Mouse (Mus musculus): ENCODE measurements at regions not wholly inside any gene's neighbourhood (a gene's known extent, or its start where the extent isn't known, plus 50 kb on each side); places are given as distances from the start of the nearest gene placed in this dataset.

DNA sequence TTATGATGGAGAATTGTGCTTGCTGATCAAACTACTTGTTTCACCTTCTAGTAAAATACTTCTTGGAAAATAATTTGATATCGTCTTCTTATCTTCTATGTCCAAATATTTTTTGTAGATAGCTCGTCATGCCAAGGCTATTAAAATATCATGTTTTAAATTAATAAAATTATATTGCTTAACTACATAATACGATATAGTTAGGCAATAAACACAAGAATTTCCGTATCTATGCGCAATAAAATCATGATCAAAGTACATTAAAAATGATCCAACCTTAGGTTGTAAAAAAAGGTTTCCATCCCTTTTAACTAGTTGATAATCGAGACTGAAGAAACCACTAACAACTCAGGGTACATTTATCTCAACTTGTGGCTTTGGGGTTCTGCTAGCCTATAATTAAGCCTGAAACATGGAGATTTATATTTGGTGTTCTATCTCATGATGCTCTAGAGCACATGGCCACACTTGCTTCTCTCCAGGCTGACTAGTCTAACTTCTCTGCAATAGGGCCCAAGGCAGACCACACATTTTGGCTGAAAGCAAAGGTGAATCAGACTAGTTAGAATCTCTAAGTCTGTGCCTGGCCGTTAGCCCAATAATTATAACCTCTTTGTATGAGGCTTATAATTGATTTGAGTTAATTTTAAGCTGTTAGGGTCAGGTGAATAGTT, 314.5 kb downstream of the Plod2 start:
- DNase-seq: no peak

- no peak for DNase-seq
These were observed 323.8 kb downstream of the Plod2 start for GRCm38 (mm10) chr9:92865822-92866221.

GRCm38 (mm10) chr9:92878589-92878988, 336.6 kb downstream of the Plod2 start:
- peak; percentile 56 for DNase-seq

DNA sequence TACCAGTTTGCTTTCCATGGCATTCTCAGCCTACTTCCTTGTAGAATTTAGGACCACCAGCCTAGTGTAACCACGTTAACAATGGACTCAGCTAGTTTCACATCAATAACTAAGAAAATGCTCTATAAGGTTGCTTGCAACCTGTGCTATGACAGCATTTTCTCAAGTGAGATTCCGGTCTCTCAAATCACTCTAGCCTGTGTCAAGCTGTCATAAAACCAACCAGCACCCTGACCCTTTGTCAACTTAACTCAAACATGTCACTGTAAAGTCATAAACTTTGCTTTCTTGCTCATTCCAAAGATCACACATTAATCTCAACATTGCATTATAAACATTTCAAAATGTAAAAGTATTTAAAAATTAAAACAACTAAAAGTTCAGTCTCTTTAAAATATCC, 337.8 kb downstream of the Plod2 start:
- no peak for DNase-seq

DNA sequence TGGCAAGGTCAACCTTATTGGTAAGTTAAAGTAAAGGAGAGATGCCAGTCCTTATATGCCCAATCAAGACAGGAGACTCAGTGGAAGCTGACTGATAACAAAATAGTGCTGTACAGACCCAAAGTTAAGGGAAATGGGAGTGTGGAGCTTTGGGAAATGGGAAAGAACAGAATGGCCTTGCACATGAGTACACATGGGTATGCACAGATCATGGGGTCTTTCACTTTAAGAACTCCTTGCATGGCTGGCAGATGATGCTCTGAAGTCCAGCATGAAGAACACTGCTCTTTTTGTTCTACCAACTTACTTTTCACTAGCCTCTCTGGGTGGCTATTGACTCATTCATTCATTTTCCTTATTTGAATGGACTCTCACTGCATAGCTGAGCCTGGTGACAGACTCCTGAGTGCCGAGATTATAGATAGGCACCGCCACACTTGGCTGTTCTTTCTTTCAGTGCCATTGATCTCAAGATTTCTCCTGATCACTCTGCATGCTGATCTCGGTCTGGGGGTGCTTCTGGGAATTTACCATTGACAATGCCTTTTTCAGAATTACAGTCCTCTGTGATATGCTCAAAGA, 340.3 kb downstream of the Plod2 start:
- DNase-seq: no peak

GRCm38 (mm10) chr9:92890063-92890462, 348.0 kb downstream of the Plod2 start:
- DNase-seq: no peak

- no peak for DNase-seq
These were observed 357.7 kb downstream of the Plod2 start for GRCm38 (mm10) chr9:92899733-92900132.

GRCm38 (mm10) chr9:92907102-92907501, 365.1 kb downstream of the Plod2 start:
- DNase-seq: no peak

GRCm38 (mm10) chr9:92919396-92919795, 377.4 kb downstream of the Plod2 start:
- DNase-seq: no peak

DNA sequence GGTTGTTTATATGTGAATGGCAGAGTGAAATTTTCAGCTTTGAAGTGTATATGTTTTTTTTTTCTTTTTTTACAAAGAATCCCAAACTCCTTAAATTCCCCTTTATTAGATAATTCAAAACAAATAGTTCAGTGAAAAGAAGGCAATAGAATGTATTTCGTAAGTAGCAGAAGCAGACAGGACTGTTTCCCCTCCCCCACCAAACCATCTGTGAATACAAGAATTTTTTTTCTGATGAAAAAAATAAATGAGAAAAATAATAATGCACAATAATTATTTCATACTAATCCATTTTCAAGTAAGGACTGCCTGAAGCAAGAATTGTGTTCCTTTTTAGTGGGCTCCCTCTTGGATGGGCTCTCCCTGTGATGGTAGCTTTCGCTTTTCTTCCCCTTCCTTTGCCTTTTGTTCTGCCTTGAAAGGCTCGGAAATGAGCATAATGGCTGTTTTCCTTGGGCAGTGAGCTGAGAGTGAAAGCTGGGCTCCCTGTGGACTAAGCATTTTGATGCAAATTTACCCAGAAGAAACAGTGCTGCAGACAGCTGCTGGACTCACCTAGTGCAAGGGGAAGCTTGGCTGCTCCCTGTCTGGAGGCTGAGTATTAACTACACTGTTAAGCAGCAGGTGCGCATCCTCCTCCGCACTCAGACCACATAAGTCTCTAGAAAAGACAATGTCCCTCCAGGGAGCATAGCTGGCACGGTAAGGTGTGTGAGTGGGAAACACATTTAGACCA, 388.4 kb downstream of the Plod2 start:
- DNase-seq: no peak

GRCm38 (mm10) chr9:92937802-92938201, 395.8 kb downstream of the Plod2 start:
- no peak for DNase-seq

- DNase-seq: no peak
These were observed 408.1 kb downstream of the Plod2 start for GRCm38 (mm10) chr9:92950092-92950491.

DNA sequence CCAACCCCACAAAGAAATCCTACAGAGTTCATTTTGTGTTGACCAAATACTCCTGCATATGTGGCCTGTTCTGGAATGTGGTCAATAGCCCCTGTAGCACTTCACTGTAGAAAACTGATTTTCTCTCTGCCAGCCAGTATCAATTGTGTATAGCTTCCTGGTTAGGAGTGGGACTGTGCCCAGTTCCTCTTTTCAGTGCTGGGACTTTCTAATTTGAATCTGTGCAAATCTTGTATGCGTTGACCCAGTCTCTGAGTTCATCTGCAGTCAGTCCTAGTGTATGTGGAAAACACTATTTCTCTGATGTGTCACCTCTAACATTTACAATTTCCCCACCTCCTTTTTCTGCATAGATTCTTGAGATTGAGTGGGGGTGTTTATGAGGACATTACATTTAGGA, 421.3 kb downstream of the Plod2 start:
- no peak for DNase-seq

GRCm38 (mm10) chr9:92991759-92992158, 449.7 kb downstream of the Plod2 start:
- DNase-seq: no peak

GRCm38 (mm10) chr9:92996156-92996555, 454.1 kb downstream of the Plod2 start:
- DNase-seq: no peak

GRCm38 (mm10) chr9:93005182-93005953, 463.3 kb downstream of the Plod2 start:
- no peak for DNase-seq

GRCm38 (mm10) chr9:93008511-93009302, 466.7 kb downstream of the Plod2 start:
- DNase-seq: peak; percentile 2

GRCm38 (mm10) chr9:93044298-93044912, 502.4 kb downstream of the Plod2 start:
- DNase-seq: no peak

- DNase-seq: no peak
These were observed 530.1 kb downstream of the Plod2 start for GRCm38 (mm10) chr9:93072140-93072539.

GRCm38 (mm10) chr9:93083114-93083513, 541.1 kb downstream of the Plod2 start:
- no peak for DNase-seq

- no peak for DNase-seq
These were observed 556.1 kb downstream of the Plod2 start for GRCm38 (mm10) chr9:93098008-93098581.
